Mouse (Mus musculus) MEL (cell line): ENCODE results near the gene Pabpn1l.

Experiments
- CTCF ChIP-seq, 3 experiments: IDR thresholded peaks in 2 of 3; conservative IDR thresholded peaks in 1 of 3; 2 replicates each; pipeline ENCODE4 v1.5.1; 2011 to 2012; ENCODE audit warnings: low read length in 3 of 3, low read depth in 2 of 3, mild to moderate bottlenecking in 2 of 3, improper control_type of control experiment in 1 of 3, inconsistent platforms in 1 of 3, mixed read lengths in 1 of 3, moderate library complexity in 1 of 3; ENCODE audit not compliant: control insufficient read depth in 1 of 3, insufficient read depth in 1 of 3, poor library complexity in 1 of 3, severe bottlenecking in 1 of 3
- GATA1 ChIP-seq: IDR thresholded peaks from 2 replicates; pipeline ENCODE4 v1.6.1; 2011; ENCODE audit warnings: low read depth, low read length, improper control_type of control experiment
- POLR2A ChIP-seq, 2 experiments: IDR thresholded peaks; 2 replicates each; pipeline ENCODE4 v1.6.1; 2011 to 2012; ENCODE audit warnings: low read length in 2 of 2, mild to moderate bottlenecking in 2 of 2, control low read depth in 1 of 2, improper control_type of control experiment in 1 of 2, low read depth in 1 of 2, moderate library complexity in 1 of 2; ENCODE audit not compliant: control insufficient read depth in 1 of 2, insufficient read depth in 1 of 2, poor library complexity in 1 of 2
- TCF12 ChIP-seq: IDR thresholded peaks from 2 replicates; pipeline ENCODE4 v1.6.1; 2014; ENCODE audit warnings: low read depth, mild to moderate bottlenecking, inconsistent platforms, low read length, improper control_type of control experiment, moderate library complexity

DNA sequence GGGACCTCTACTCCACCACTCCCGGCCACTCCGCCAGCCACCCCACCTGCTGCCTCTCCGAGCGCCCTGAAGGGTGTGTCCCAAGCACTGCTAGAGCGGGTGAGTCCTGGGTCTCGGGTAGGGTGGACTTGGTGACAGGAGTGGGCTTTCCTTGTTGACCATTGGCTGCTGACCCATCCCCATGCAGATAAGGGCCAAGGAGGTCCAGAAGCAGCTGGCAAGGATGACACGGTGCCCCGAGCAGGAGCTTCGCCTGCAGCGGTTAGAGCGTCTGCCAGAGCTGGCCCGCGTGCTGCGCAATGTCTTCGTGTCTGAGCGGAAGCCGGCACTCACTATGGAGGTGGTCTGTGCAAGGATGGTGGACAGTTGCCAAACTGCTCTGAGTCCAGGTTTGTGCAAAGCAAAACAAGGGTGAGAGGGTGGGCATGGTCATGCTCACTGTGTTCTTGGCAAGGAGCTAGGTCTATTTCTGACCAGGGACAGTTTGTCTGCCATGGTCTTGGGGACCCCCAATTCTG lies 50.7 kb downstream of the Pabpn1l start:
- TF ChIP-seq CTCF (IDR thresholded peaks at IDR 0.05 in 2 of 3, conservative IDR thresholded peaks at IDR 0.05 in 1 of 3; ENCODE audit: control insufficient read depth in 1 of 3, insufficient read depth in 1 of 3, low read depth in 2 of 3, low read length in 3 of 3, poor library complexity in 1 of 3, severe bottlenecking in 1 of 3) (no peak), GATA1 (no peak), POLR2A (IDR thresholded peaks at IDR 0.05; ENCODE audit: control insufficient read depth in 1 of 2, insufficient read depth in 1 of 2, low read depth in 1 of 2, low read length in 2 of 2, poor library complexity in 1 of 2) (no peak), TCF12 (no peak)
